In genomic region chr3:135673041-135673440, GRCm38 (mm10) we compare ENCODE assay signal across 16 mouse cellular contexts. TPM values are rescaled to one million over a fixed set of nuclear protein-coding genes. Genes with fewer than 3 reads are reported as not detected.
DNase-seq lines count a peak whose midpoint lies in the region; ATAC-seq and TF ChIP-seq lines count a peak whose summit lies in the region.
"Had no signal": no experiment of that assay in that cellular context is flagged by ENCODE, and none has a peak within 500 bp of the region (broad histone marks: within the 10 kb centered on the region; RNA-seq: fewer than 3 reads in every experiment).

No protein-coding gene starts in this region.

- H3K4me2 ChIP-seq in hindbrain, postnatal 0 days (ENCODE audit: low read depth, low read length): no peak overlapping the region
- no peak overlapping the region for H3K4me2 ChIP-seq in hindbrain, embryonic 12.5 days (replicated peaks)
- no peak overlapping the region for H3K4me2 ChIP-seq in lung, embryonic 16.5 days (ENCODE audit: low read depth, low read length)
- H3K4me2 ChIP-seq: kidney, embryonic 15.5 days had no signal

- H3K4me1 ChIP-seq in hindbrain, postnatal 0 days (ENCODE audit: insufficient read depth, low read length): peaks cover 25% of the 10 kb centered on the region; the same call in 1 of the 2 replicates
- peaks cover 20% of the 10 kb centered on the region for H3K4me1 ChIP-seq in hindbrain, embryonic 12.5 days
- peaks cover 50% of the 10 kb centered on the region for H3K4me1 ChIP-seq in lung, embryonic 16.5 days (replicated peaks; ENCODE audit: control insufficient read depth, insufficient read depth, low read length)
- H3K4me1 ChIP-seq in small intestine, adult 2 months (ENCODE audit: control insufficient read depth, insufficient read depth, insufficient read length, low read length): peaks cover 24% of the 10 kb centered on the region; the same call in 1 of the 2 replicates

- no peak overlapping the region for H3K4me3 ChIP-seq in hindbrain, postnatal 0 days (ENCODE audit: low read length)
- H3K4me3 ChIP-seq in hindbrain, embryonic 12.5 days: no peak overlapping the region
- no peak overlapping the region for H3K4me3 ChIP-seq in lung, embryonic 16.5 days (ENCODE audit: low read length)
- no peak overlapping the region for H3K4me3 ChIP-seq in small intestine, adult 2 months (ENCODE audit: low read depth, low read length)
- H3K4me3 ChIP-seq: kidney, embryonic 15.5 days; midbrain, embryonic 10.5 days had no signal

- no peak for ATAC-seq in hindbrain, postnatal 0 days
- no peak for ATAC-seq in hindbrain, embryonic 12.5 days (ENCODE audit: low FRiP score)
- peak; percentile 54 for ATAC-seq in lung, embryonic 16.5 days (ENCODE audit: low read depth)
- ATAC-seq: liver, postnatal 0 days had no signal

- TF ChIP-seq POLR2A in small intestine, adult 2 months (IDR thresholded peaks at IDR 0.05; ENCODE audit: low read depth, low read length): no peak

- no peak for TF ChIP-seq CTCF in hindbrain, postnatal 0 days (IDR thresholded peaks at IDR 0.05; ENCODE audit: low read depth)
- TF ChIP-seq CTCF in small intestine, adult 2 months (IDR thresholded peaks at IDR 0.05; ENCODE audit: extremely low read depth, insufficient read length, insufficient replicate concordance, low read depth, low read length): no peak

- H3K27ac ChIP-seq in hindbrain, postnatal 0 days: 0 out of 2 replicates have a peak overlapping the region, but pooled peaks have one; percentile 29
- H3K27ac ChIP-seq in hindbrain, embryonic 12.5 days: no peak overlapping the region
- H3K27ac ChIP-seq in lung, embryonic 16.5 days (ENCODE audit: low read length): peak overlapping the region; percentile 25; the same call in 1 of the 2 replicates
- H3K27ac ChIP-seq in small intestine, adult 2 months (ENCODE audit: insufficient read depth, low read depth, low read length): peak overlapping the region; percentile 81
- H3K27ac ChIP-seq: kidney, embryonic 15.5 days; midbrain, embryonic 10.5 days had no signal

- no peaks in the 10 kb centered on the region for H3K36me3 ChIP-seq in hindbrain, postnatal 0 days (ENCODE audit: insufficient read depth, low read length)
- no peaks in the 10 kb centered on the region for H3K36me3 ChIP-seq in hindbrain, embryonic 12.5 days
- no peaks in the 10 kb centered on the region for H3K36me3 ChIP-seq in lung, embryonic 16.5 days (ENCODE audit: control insufficient read depth, insufficient read depth, low read length)
- peaks cover 1% of the 10 kb centered on the region; the same call in 1 of the 2 replicates for H3K36me3 ChIP-seq in small intestine, adult 2 months (ENCODE audit: control insufficient read depth, insufficient read depth, low read length)

- no peak overlapping the region for H3K9ac ChIP-seq in hindbrain, postnatal 0 days (replicated peaks; ENCODE audit: low read length)
- H3K9ac ChIP-seq in hindbrain, embryonic 12.5 days: no peak overlapping the region
- no peak overlapping the region for H3K9ac ChIP-seq in lung, embryonic 16.5 days (ENCODE audit: low read length)
- H3K9ac ChIP-seq: kidney, embryonic 15.5 days; liver, postnatal 0 days had no signal

- no peaks in the 10 kb centered on the region for H3K9me3 ChIP-seq in hindbrain, postnatal 0 days (ENCODE audit: low read length)
- no peaks in the 10 kb centered on the region for H3K9me3 ChIP-seq in hindbrain, embryonic 12.5 days (replicated peaks)
- no peaks in the 10 kb centered on the region; the same call in 1 of the 2 replicates for H3K9me3 ChIP-seq in lung, embryonic 16.5 days (ENCODE audit: control insufficient read depth, low read length)
- H3K9me3 ChIP-seq: kidney, embryonic 15.5 days; midbrain, embryonic 10.5 days had no signal

- no peak for DNase-seq in hindbrain, postnatal 0 days (ENCODE audit: low spot score)
- DNase-seq in lung, postnatal 10 days: no peak
- DNase-seq in brain, adult 2 months (ENCODE audit: low read depth, low spot score): peak; percentile 12
- DNase-seq in heart, postnatal 4 days: no peak
- DNase-seq: B cell, adult 2 months; gastrocnemius, postnatal 14 days; heart, adult 18-20 months; kidney, postnatal 4 days; layer of hippocampus, postnatal 36 days; liver, postnatal 0 days; spleen, adult 18-20 months had no signal

- no peaks in the 10 kb centered on the region for H3K27me3 ChIP-seq in hindbrain, postnatal 0 days (ENCODE audit: insufficient read depth, low read length)
- H3K27me3 ChIP-seq in hindbrain, embryonic 12.5 days: no peaks in the 10 kb centered on the region
- H3K27me3 ChIP-seq in lung, embryonic 16.5 days (ENCODE audit: control insufficient read depth, insufficient read depth, low read depth, low read length): no peaks in the 10 kb centered on the region
- no peaks in the 10 kb centered on the region for H3K27me3 ChIP-seq in small intestine, adult 2 months (ENCODE audit: control insufficient read depth, insufficient read depth, low read length)
- H3K27me3 ChIP-seq: kidney, embryonic 15.5 days had no signal

- 78% methylated on average over 4 of the region's 4 CpGs for WGBS in hindbrain, postnatal 0 days
- WGBS in hindbrain, embryonic 12.5 days: 94% methylated on average over 4 of the region's 4 CpGs
- 60% methylated on average over 4 of the region's 4 CpGs for WGBS in lung, embryonic 16.5 days
- whole genome bisulfite sequencing in small intestine, adult 2 months: 81% methylated on average over 4 of the region's 4 CpGs

RNA-seq across cellular contexts. Expression of gene Nfkb1, which starts 18.3 kb away (rescaled TPM):
- 21.9 and 40.1 TPM in 2 replicates for total RNA-seq in hindbrain, postnatal 0 days (2014; rRNA removed)
- polyA plus RNA-seq in hindbrain, postnatal 0 days (2015; fragmentation: Nextera tagmentation; extraction: Ambion mirVana): 5.0 and 5.1 TPM in 2 replicates
- 11.1 and 11.6 TPM in 2 replicates for polyA plus RNA-seq in hindbrain, embryonic 12.5 days (2016; fragmentation: Nextera tagmentation; extraction: Ambion mirVana)
- polyA plus RNA-seq in lung, embryonic 16.5 days (2015; fragmentation: Nextera tagmentation; extraction: Ambion mirVana): 26.8 and 29.0 TPM in 2 replicates
- 34.9 and 94.2 TPM in 2 replicates for polyA plus RNA-seq in small intestine, adult 2 months (2012; rRNA removed)
- total RNA-seq in heart, postnatal 4 days (2021): 10 to 100 TPM; 47.0 to 49.9 TPM
